Mouse (Mus musculus) forebrain, embryonic 10.5 days (tissue): Measurements from ENCODE around the gene Pfn3. TPM values are rescaled to one million over a fixed set of nuclear protein-coding genes. Genes with fewer than 3 reads are reported as not detected.
A peak's percentile ranks its signal among the peaks of the same experiment; 100 is the strongest.
"Not testable (repeated sequence)": the region's sequence is repeated elsewhere in the genome, so short reads cannot be mapped to it uniquely, and the experiment has no call there.

Experiments
- DNase-seq: peaks from one replicate; pipeline ENCODE4 v3.0.0-alpha.2; 2017; ENCODE audit warnings: low spot score; ENCODE audit errors: extremely low spot score
- H3K27ac ChIP-seq: fragments of 300-500 bp; sonication (generic); 2 replicates; pipeline ENCODE4 v1.5.1; 2016; ENCODE audit warnings: mild to moderate bottlenecking
- H3K27me3 ChIP-seq: fragments of 300-500 bp; sonication (generic); 2 replicates; pipeline ENCODE4 v1.6.1; 2016; ENCODE audit warnings: mild to moderate bottlenecking; ENCODE audit not compliant: poor library complexity, severe bottlenecking
- H3K36me3 ChIP-seq: fragments of 300-500 bp; sonication (generic); replicated peaks from 2 replicates; pipeline ENCODE4 v1.6.1; 2016; ENCODE audit warnings: mild to moderate bottlenecking, moderate library complexity
- H3K4me1 ChIP-seq: fragments of 300-500 bp; sonication (generic); 2 replicates; pipeline ENCODE4 v1.6.1; 2016
- H3K4me3 ChIP-seq: fragments of 300-500 bp; sonication (generic); 2 replicates; pipeline ENCODE4 v1.5.1; 2016; ENCODE audit warnings: mild to moderate bottlenecking, moderate library complexity
- H3K9me3 ChIP-seq: fragments of 300-500 bp; sonication (generic); 2 replicates; pipeline ENCODE4 v1.6.1; 2016; ENCODE audit warnings: mild to moderate bottlenecking, moderate library complexity
- WGBS: fragments of 180-500 bp; shearing (Covaris S2); methylation state at CpG from one replicate; pipeline ENCODE4 v1.1.7; 2016; 5-methylcytosine and 5-hydroxymethylcytosine counted together
- polyA plus RNA-seq: library from polyadenylated mRNA; unstranded; fragments of >200 nt; fragmentation: Nextera tagmentation; extraction: Ambion mirVana; gene quantifications from 2 replicates; pipeline ENCODE4 v1.2.1, GENCODE M21; 2016

Pfn3 gene
- polyA plus RNA-seq, 1 experiment from 2014 or later: not detected

DNA sequence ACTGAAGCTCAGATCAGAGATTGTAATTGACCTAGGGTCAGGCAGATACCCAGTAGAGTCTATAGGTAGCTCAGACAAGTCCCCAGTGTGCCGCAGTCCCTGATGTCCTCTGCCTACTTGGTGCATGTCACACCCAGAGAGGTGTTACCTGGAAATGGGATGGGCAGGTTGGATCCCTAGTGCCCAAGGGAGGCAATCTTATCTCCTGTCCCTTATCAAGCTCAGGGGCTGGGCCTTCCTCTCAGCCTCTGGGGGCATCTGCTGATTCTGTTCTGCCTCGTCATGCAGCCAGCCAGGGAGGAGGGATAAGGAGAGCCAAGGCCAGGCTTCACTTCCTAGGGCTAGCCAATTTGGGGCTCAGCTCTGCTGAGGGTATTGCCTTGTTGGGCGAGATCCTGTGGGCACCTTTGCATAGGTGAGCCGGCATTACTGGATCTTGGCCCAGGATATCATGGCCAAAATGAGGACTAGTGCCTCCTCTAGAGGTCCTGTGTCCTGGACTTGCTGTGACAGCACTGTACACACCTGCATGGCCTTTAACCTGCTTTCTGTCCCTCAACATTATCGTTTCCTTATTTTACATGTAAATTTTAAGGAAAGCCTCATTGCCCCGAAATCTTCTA is 31.6 kb upstream of the Pfn3 start:
- Histone ChIP-seq H3K27me3 (no peaks in the 10 kb centered on the region), H3K27ac (peak overlapping the region; percentile 96), H3K4me1 (peaks cover 46% of the 10 kb centered on the region), H3K36me3 (peaks cover 44% of the 10 kb centered on the region), H3K4me3 (peak overlapping the region; percentile 95), H3K9me3 (no peaks in the 10 kb centered on the region)
- no peak for DNase-seq
- WGBS: 88% methylated on average over 6 of the region's 6 CpGs

DNA sequence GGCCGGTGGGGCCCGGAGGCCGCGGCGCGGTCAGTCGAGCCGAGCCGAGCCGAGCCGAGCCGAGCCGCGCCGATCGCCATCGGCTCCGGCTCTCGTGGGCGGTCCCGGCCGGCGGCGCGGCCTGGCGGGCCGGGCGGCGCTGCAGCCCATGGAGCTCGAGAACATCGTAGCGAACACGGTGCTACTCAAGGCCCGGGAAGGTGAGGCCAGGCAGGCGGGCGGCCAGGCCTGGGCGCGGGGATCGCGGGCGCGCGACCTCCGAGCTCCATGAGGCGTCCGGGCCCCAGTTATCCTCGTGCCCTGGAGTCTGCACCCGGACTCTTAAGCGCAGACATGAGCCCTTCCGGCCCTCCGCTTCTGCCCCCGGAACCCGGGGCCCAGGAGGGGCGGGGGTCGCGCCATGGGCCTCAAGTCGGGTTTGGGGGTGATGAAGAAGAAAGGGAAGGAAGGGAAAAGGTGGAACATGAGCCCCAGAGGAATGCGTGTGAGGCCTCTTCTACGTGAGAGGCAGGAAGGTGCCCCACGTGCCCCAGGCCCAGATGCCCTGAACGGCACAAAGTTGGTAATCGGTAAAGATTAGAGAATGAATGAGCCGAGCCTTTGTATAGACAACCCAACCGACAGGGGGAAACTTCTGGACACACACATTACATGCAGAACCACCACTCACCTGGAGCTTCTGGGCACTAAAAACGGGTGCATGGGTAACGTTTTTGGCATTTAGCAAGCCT is 30.5 kb upstream of the Pfn3 start:
- peaks cover 33% of the 10 kb centered on the region for H3K36me3 ChIP-seq
- H3K27ac ChIP-seq: peak overlapping the region; percentile 96
- H3K4me1 ChIP-seq: peaks cover 46% of the 10 kb centered on the region
- no peaks in the 10 kb centered on the region for H3K9me3 ChIP-seq
- DNase-seq: no peak
- 1% methylated on average over 64 of the region's 66 CpGs for WGBS
- peak overlapping the region; percentile 95 for H3K4me3 ChIP-seq
- H3K27me3 ChIP-seq: no peaks in the 10 kb centered on the region

GRCm38 (mm10) chr13:55444937-55445315 is 29.9 kb upstream of the Pfn3 start, which contains the start of gene Grk6:
Grk6 (plus strand) TSS chr13:55445072.
- Histone ChIP-seq H3K27ac (peak within 1 kb of the TSS; percentile 96), H3K36me3 (peaks cover 27% of the 10 kb centered on the region), H3K27me3 (no peaks in the 10 kb centered on the region), H3K4me1 (peaks cover 46% of the 10 kb centered on the region), H3K4me3 (peak within 1 kb of the TSS; percentile 95), H3K9me3 (no peaks in the 10 kb centered on the region)
- WGBS: under 1% methylated on average over 35 of the region's 35 CpGs
- DNase-seq: peak; percentile 99

DNA sequence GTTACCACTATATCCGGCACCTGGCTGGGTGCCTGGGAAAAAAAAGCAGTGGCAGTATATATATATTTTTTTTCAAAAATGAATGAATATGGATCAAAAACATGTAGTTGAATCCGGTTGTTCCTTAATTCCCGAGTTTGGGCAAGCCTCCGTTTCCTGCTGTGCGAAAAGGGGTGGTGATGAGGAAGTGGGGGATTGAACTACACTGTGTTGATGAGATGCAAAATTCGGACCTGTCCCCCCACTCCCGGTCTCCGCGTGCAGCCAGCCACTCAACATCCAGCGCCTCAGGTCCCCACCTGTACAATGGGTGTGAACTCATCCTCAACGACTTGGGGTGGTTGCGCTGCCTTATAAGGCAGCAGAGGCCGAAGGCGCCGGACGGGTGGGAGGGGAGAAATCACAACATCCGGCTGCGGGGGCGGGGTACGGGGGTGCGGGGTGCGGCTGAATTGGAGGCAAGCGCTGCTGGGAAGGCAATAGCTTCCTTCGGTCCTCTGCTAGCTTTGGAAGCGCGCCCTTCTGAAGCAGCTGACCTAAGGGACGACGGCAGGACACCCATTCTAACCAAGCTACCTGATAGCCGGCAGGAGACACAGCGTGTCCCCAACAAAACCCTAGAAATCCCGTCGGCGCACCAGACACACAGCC is 29.4 kb upstream of the Pfn3 start:
- WGBS: 2% methylated on average over 33 of the region's 33 CpGs
- DNase-seq: no peak
- peaks cover 45% of the 10 kb centered on the region for H3K4me1 ChIP-seq
- no peaks in the 10 kb centered on the region for H3K27me3 ChIP-seq
- peaks cover 22% of the 10 kb centered on the region for H3K36me3 ChIP-seq
- H3K27ac ChIP-seq: peak overlapping the region; percentile 96
- H3K4me3 ChIP-seq: peak overlapping the region; percentile 95
- no peaks in the 10 kb centered on the region for H3K9me3 ChIP-seq

- Histone ChIP-seq H3K4me3 (peak overlapping the region; percentile 95), H3K27ac (peak overlapping the region; percentile 96), H3K36me3 (peaks cover 16% of the 10 kb centered on the region), H3K4me1 (peaks cover 40% of the 10 kb centered on the region), H3K9me3 (no peaks in the 10 kb centered on the region), H3K27me3 (no peaks in the 10 kb centered on the region)
- no peak for DNase-seq
- WGBS: 46% methylated on average over 9 of the region's 9 CpGs
These were observed 28.8 kb upstream of the Pfn3 start for GRCm38 (mm10) chr13:55443799-55444285.

DNA sequence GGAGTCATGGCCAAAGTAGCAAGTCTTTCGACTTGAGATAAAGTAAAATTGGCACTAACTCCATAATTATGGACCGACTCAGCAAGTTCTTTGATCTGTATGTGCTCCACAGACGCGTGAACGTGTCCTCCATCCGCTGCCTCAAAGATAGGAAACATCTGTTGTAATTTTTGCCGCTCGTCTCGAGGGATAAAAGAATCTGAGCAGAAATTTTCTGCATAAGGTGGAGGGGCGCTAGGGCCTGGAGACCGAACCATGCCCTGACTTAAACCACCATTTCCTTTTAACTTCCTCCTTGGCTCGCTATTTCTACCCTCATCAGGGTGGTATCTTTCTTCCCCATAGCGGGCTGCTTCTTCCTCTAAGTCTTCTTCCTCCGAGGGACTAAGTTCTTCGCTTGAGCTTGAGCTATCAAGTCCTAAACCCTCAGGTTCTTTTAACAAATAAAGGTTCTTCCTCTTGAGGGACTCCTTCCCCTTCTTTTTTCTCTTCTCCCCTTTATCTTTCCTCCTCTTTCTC is 22.1 kb upstream of the Pfn3 start:
- H3K27me3 ChIP-seq, H3K4me1 ChIP-seq, H3K27ac ChIP-seq, DNase-seq, H3K36me3 ChIP-seq, H3K4me3 ChIP-seq: not testable (repeated sequence)
- peaks cover 30% of the 10 kb centered on the region for H3K9me3 ChIP-seq
- 89% methylated on average over 15 of the region's 15 CpGs for whole genome bisulfite sequencing

DNA sequence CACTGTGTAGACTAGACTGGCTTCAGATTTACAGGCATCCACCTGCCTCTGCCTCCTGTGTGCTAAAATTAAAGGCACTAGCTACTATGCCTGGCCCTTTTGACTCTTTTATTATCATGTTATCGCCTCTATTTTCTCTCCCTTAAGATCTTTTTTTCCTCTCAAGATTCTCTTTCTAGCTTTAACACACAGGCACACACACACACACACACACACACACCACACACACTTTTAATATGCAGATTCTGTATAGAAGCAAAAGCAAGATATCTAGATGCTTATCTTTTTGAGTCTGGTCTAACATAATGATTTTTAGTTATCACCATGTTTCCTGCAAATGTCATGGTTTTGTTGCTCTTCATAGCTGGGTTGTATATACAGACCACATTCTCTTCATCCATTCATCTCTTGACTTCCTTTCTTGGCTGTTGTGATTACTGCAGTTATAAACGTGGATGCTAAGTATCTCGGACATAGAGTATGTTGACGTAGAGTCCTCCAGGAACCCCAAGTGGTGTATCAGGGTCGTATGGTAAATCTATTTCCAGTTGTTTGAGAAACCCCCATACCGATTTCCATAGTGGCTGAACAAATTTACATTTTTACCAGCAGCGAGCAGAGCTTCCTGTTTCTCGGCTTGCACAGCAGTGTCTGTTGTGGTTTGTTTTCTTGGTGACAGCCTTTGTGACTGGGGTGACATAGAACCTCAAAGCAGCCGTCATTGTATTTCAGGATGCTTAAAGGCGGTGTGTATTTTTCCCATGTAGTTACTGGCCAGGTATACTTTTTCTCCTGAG is 17.1 kb upstream of the Pfn3 start:
- DNase-seq: no peak
- WGBS: 83% methylated on average over 10 of the region's 10 CpGs
- no peak overlapping the region for H3K4me3 ChIP-seq
- no peaks in the 10 kb centered on the region for H3K36me3 ChIP-seq
- peaks cover 18% of the 10 kb centered on the region; the same call in 1 of the 2 replicates for H3K9me3 ChIP-seq
- H3K4me1 ChIP-seq: no peaks in the 10 kb centered on the region
- no peaks in the 10 kb centered on the region for H3K27me3 ChIP-seq
- no peak overlapping the region for H3K27ac ChIP-seq

GRCm38 (mm10) chr13:55430566-55430965 is 15.5 kb upstream of the Pfn3 start:
- H3K4me3 ChIP-seq: no peak overlapping the region
- DNase-seq: no peak
- no peaks in the 10 kb centered on the region for H3K36me3 ChIP-seq
- 86% methylated on average over 2 of the region's 2 CpGs for WGBS
- no peak overlapping the region for H3K27ac ChIP-seq
- H3K9me3 ChIP-seq: peaks cover 14% of the 10 kb centered on the region; the same call in 1 of the 2 replicates
- no peaks in the 10 kb centered on the region for H3K27me3 ChIP-seq
- no peaks in the 10 kb centered on the region for H3K4me1 ChIP-seq

DNA sequence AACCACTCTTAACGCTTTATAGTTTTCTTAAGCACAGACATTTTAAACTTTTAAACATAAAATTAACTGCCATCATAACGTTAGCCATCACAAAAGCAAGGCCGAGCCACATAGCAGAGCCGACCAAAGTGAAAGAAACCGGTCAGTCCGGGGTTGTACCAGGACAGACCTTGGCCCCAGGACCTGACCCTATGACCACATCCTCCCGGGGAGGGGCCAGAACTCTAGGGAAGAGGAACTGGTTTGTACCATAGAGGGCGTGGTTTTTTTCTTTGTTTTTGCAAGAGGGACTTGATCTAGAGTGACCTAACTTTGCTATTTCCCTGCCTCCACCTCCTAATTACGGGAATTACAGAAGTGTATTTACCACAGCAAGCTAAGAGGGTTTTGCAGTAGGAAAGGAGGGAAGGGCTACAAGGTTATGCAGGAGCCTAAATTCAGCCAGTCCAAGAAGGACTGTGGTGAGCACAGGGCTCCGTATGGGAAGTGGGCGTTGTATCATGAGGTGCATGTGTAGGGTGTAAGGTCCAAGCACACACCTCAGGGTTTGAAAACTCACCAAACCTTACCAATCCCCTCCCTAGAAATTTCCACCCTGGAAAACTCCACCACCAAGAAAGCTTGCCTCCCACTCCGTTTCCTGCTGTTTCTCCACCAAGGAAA is 14.3 kb upstream of the Pfn3 start:
- Histone ChIP-seq H3K4me1 (no peaks in the 10 kb centered on the region), H3K9me3 (peaks cover 10% of the 10 kb centered on the region; the same call in 1 of the 2 replicates), H3K36me3 (no peaks in the 10 kb centered on the region), H3K27me3 (no peaks in the 10 kb centered on the region), H3K4me3 (no peak overlapping the region), H3K27ac (no peak overlapping the region)
- 75% methylated on average over 12 of the region's 12 CpGs for WGBS
- no peak for DNase-seq

DNA sequence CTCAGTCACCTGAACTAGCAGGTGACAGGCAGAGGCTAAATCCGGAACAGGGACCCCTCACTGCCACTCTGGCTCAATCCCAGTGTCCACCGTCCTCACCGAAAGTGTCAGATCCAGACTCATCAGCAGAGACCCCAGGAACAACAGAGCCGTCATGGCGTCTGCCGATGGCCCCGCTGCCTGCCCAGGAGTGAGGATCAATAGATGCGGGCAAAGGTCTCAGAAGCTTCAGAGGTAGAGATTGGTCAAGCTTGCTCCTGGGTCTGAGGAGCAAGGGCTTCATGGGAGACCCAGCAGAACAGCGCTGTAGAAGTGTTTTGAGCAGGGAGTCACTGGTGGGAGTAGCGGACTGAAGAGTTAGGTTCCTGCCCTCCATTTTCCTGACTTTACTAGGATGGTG is 11.6 kb upstream of the Pfn3 start, which contains the start of gene F12:
F12 (minus strand) TSS at position 181 of the 400 bp plus-strand sequence.
- H3K36me3 ChIP-seq: no peaks in the 10 kb centered on the region
- H3K27me3 ChIP-seq: peaks cover 12% of the 10 kb centered on the region
- 93% methylated on average over 10 of the region's 10 CpGs for WGBS
- H3K4me1 ChIP-seq: peaks cover 4% of the 10 kb centered on the region
- H3K4me3 ChIP-seq: no peak within 1 kb of the TSS
- no peak within 1 kb of the TSS for H3K27ac ChIP-seq
- H3K9me3 ChIP-seq: no peaks in the 10 kb centered on the region
- no peak for DNase-seq

GRCm38 (mm10) chr13:55420933-55421800 is 6.1 kb upstream of the Pfn3 start:
- peaks cover 30% of the 10 kb centered on the region for H3K4me1 ChIP-seq
- H3K9me3 ChIP-seq: no peaks in the 10 kb centered on the region; the same call in none of the 2 replicates
- WGBS: 16% methylated on average over 35 of the region's 35 CpGs
- H3K36me3 ChIP-seq: no peaks in the 10 kb centered on the region
- peak; percentile 57 for DNase-seq
- H3K27ac ChIP-seq: peak overlapping the region; percentile 31; the same call in 1 of the 2 replicates
- H3K27me3 ChIP-seq: peaks cover 60% of the 10 kb centered on the region
- peak overlapping the region; percentile 35 for H3K4me3 ChIP-seq
